Mouse (Mus musculus): Measurements from ENCODE around the gene Ggt7.
"Not testable (repeated sequence)": the region's sequence is repeated elsewhere in the genome, so short reads cannot be mapped to it uniquely, and the experiment has no call there.

Gene Ggt7

DNA sequence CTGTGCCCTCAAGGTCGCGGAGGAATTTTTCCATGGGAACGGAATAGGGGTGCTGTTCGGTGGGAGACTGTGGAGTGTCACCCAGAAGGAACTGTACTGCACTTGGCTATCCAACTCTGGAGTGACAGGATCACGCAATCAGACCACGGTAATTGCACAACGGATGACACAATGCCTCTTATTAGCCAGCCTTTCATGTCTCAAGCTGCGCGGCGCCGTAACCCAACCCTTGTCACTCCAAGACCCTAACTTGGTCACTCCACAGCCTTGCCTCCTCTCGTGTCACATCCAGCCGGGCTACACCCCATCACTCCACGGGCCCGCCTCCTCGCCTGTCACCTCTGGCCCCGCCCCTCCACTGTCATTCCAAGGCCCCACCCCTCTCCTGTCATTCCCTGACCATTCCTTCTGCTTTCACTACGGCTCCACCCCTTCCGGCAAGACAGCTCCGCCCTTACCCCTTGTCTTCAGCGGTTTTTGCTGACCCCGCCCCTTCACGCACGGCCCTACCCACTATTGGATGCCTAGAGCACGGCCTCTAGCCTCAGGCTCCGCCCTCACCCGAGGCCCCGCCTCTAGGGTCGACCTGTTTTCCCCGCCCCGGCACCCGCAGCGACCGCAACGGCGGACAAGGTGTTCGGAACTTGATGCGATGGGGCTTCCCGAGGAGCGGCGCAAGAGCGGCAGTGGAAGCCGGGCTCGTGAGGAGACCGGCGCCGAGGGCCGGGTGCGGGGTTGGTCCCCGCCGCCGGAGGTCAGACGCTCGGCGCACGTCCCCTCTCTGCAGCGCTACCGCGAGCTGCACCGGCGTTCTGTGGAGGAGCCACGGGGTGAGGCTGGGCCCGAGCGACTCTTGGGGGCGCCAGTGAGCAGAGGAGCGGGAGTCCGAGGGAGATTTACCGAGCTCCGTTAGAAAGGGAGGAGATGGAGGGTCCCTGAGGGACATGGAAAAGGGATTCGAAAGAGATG lies at the start of gene Ggt7, which contains the start of gene Acss2:
Ggt7 (minus strand) TSS at position 783 of the 969 bp plus-strand sequence.
Acss2 (plus strand) TSS at position 494 of the 969 bp plus-strand sequence.
- DNase-seq (ENCODE audit: low spot score in 2 of 2) = peak; percentile 97 to 98

DNA sequence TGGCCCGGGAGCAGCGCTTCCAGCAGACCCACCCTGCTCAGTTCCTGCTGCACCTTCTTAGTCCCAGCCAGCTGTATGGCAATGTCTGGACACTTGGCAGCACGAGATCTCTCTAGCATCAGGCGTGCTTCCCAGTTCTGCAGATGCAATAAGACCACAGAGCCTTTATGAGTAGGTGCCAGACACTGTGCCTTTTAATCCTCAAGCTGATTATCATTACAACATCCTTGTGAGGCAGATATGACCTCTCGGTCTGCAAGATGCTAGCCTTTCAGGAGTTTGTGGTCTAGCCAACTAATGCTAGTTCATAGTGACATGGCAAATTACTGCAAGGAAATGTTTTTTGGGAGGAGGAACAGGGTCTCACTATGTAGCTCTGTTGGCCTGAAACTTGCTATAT lies 49.7 kb upstream of the Ggt7 start:
- DNase-seq (ENCODE audit: low spot score in 2 of 2) = no peak

DNA sequence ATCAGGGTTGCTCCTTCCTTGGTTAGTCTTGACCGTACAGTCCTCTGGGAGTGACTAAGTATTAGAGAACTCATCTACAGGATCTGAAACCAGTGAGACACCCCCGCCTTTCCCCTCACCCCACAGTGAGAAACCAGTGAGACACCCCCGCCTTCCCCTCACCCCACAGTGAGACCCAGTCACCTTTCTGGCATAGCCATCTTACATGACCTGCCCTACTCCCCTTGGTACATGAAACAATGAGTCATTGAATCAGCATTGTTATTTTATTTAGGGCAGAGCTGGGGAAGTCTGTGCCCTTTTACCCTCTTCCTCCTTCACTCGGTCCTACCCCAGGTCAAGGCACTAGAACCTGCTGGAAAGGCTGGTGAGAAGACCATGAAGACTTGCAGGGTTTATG lies 44.9 kb upstream of the Ggt7 start:
- DNase-seq (ENCODE audit: low spot score in 2 of 2) = no peak

DNA sequence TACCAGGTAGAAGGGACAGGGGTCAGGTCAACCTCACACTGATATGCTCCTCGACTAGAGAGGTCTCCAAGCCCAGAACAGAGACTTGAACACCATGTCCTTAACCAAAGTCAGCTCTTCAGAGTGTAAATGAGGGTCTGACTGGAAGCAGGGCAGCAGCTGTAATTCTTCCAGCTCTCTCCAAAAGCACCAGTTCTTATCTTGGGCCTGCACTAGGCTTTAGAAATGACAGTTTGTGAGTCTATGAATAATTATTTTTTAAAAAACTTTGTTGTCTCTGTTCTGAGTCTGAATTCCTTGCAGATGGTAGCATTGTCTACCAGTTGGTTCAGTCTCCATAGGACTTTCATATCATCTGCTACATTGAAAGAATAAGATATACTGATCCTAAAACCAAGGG lies 44.2 kb upstream of the Ggt7 start:
- no peak for DNase-seq (ENCODE audit: low spot score in 2 of 2)

- DNase-seq (ENCODE audit: low spot score in 2 of 2) = no peak
Observed at GRCm38 (mm10) chr2:155554426-155554985, 36.5 kb upstream of the Ggt7 start.

DNA sequence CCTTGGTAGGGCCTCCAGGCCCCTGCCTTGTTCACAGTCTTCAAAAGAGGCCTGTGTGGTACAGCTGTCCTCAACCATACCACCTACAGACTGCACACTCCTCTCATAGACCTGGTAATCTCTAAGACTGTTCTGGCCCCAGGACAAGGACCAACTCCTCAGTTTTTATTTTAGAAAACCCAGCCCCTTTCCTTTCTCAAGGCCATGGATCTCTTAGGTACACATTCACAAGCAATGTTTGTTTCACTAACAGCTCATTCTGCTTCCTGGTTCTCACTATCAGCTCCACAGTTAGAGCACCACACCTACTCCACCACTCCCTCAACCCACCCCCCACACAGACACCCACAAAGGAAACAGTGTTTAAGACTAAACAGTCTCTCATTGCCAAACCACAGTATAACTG lies 34.9 kb upstream of the Ggt7 start:
- no peak for DNase-seq (ENCODE audit: low spot score in 2 of 2)

DNA sequence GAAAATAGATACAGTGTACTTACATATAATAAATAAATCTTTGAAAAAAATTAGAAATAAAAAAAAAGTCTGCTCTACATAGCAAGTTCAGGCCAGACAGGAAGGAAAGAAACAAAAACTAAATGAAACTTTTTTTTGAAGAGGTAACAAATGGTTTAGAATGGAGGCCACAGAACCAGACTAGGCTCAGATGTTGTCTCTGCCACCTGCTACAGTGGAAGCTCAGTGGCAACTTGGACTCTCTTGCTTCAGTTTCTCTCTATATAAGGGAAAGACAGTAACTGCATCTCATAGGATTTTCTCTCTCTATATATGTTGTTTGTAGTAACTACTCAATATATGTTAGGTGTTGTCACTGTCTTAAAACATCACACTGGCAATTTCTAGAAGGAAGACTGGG lies 34.3 kb upstream of the Ggt7 start:
- DNase-seq (ENCODE audit: low spot score in 2 of 2) = no peak

- DNase-seq (ENCODE audit: low spot score in 2 of 2) = no peak
Observed at GRCm38 (mm10) chr2:155546955-155547354, 28.9 kb upstream of the Ggt7 start.

DNA sequence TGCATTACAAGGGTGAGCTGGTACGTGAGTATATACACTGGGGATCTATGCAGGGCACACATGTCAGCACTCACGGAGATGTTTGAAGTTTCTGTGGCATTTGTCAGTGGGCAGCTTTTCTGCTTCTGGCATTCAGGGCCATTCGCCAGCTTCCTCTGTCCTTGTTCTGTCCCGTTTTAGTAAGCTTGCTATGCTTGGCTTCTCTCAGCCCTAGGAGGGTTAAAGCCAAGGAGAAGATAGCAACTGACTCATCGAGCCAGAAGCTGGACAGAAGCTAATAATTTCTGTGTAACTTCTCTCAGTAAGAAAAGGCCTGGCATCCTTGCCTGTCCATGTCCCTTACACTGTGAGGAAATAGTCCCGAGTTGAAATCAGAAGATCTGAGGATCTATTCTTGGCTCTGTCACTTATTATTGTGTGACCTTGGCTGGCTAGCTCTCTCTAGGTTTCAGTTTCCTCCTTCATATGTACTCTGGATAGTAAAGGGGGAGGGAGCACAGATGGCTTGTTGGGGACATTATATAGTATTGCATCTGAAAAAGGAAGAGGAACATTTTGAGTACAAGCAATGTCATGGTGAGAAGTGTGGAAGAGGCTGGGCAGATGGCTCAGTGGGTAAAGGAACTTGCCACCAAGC lies 22.9 kb upstream of the Ggt7 start:
- DNase-seq (ENCODE audit: low spot score in 2 of 2) = peak in 1 of 2 experiments; percentile 23

GRCm38 (mm10) chr2:155539696-155540095 lies 21.7 kb upstream of the Ggt7 start:
- no peak for DNase-seq (ENCODE audit: low spot score in 2 of 2)

DNA sequence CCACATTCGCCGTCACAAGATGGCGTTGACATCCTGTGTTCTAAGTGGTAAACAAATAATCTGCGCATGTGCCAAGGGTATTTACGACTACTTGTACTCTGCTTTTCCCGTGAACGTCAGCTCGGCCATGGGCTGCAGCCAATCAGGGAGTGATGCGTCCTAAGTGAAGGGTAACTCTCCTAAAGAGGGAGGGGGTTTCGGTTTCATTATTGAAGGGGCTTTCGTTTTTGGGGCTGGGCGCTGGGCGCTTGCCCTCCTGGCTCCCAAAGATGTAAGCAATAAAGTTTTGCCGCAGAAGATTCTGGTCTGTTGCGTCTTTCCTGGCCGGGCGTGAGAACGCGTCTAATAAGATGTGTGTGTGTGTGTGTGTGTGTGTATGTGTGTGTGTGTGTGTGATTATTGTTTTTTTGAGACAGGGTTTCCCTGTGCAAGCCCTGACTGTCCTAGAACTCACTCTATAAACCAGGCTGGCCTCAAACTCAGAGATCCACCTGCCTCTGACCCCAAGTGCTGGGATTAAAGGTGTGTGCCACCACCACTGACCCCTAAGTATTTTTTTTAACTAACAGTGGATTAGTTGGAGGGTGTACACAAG lies 20.5 kb upstream of the Ggt7 start:
- not testable (repeated sequence) for DNase-seq (ENCODE audit: low spot score in 2 of 2)

GRCm38 (mm10) chr2:155537761-155538462 lies 19.9 kb upstream of the Ggt7 start:
- DNase-seq (ENCODE audit: low spot score in 2 of 2) = no peak

- DNase-seq (ENCODE audit: low spot score in 2 of 2) = no peak
Observed at GRCm38 (mm10) chr2:155536292-155536691, 18.3 kb upstream of the Ggt7 start.

- DNase-seq (ENCODE audit: low spot score in 2 of 2) = no peak
Observed at GRCm38 (mm10) chr2:155527367-155527766, 9.3 kb upstream of the Ggt7 start.

DNA sequence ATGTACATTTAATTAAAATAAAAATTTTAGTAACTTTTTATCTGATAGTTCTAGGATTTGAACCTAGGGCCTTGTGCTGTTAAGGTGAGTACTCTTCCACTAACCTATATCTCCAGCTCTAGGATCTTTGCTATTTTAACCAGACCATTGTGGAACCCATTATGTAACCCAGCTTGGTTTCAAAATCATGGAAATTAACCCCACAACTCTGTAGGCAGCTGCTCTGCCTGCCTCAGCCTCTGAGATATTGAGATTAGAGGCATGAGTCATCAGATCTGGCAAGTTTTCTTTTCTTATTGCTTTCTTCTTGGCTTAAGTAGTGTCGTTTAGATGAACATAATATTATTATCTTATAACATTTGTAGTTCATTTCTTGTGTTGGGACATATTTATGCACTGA lies 6.3 kb upstream of the Ggt7 start:
- DNase-seq (ENCODE audit: low spot score in 2 of 2) = no peak

- DNase-seq (ENCODE audit: low spot score in 2 of 2) = no peak
Observed at GRCm38 (mm10) chr2:155523706-155524105, 5.7 kb upstream of the Ggt7 start.

GRCm38 (mm10) chr2:155518531-155519270 lies 664 bp upstream of the Ggt7 start:
- DNase-seq (ENCODE audit: low spot score in 2 of 2) = no peak

DNA sequence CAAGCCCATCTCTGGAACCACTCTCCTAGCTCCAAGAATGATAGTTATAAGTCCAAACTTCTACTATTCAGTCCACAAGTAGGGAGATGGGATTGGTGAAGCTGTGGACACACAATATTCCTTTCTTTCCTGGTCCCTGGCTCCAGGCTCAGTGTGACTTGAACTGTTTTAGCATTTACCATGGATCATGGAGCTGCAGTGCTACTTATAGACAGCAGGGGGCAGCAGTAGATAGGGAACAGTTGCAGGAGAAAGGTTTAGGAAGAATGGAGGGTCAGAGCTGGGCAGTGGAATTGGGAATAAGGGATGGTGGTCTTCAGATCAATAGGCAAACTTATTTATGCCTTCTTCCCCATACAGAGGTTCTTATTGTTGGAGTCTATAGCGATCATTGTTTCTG lies 2.1 kb downstream of the Ggt7 start:
- DNase-seq (ENCODE audit: low spot score in 2 of 2) = peak in 1 of 2 experiments; percentile 59

DNA sequence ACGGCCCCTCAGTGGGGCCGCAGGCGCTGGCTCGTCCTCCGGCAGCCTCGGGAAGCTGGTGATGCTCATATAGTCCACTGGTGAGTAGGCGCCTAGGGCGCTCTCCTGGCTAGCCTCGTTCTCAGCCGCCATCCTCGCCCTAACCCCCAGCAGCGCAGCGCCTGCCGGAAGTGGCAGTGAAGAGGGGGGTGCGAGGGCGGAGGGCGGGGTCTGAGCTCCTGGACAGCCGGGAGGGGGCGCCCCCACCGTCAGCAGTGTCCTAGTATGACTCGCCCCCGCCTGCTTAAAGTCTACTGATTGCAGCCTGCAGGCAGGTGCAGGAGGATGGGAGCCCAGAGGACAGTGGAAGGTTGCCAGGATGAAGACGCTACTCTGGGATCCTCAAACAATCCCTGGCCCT lies 3.4 kb downstream of the Ggt7 start:
- peak; percentile 87 to 88 for DNase-seq (ENCODE audit: low spot score in 2 of 2)

- no peak for DNase-seq (ENCODE audit: low spot score in 2 of 2)
Observed at GRCm38 (mm10) chr2:155513543-155513942, 4.5 kb downstream of the Ggt7 start.

GRCm38 (mm10) chr2:155512479-155512878 lies 5.6 kb downstream of the Ggt7 start:
- DNase-seq (ENCODE audit: low spot score in 2 of 2) = no peak

All from right cerebral cortex, postnatal 36 days (tissue).